Mouse (Mus musculus) neural tube, embryonic 14.5 days (tissue): ENCODE measurements at regions not wholly inside any gene's neighbourhood (a gene's known extent, or its start where the extent isn't known, plus 50 kb on each side); places are given as distances from the start of the nearest gene placed in this dataset.

Source experiments
- ATAC-seq: fragments of 200-750 bp; cut with Nextera tagmentation; 2 replicates; pipeline ENCODE4 v1.8.0; 2017; ENCODE audit warnings: low read depth, mild to moderate bottlenecking, moderate TSS enrichment, moderate library complexity
- H3K27ac ChIP-seq: fragments of 300-500 bp; sonication (generic); 2 replicates; pipeline ENCODE4 v1.5.1; 2014; ENCODE audit warnings: low read depth, mild to moderate bottlenecking, control low read depth, low read length, moderate library complexity, mixed read lengths
- H3K27me3 ChIP-seq: fragments of 300-500 bp; sonication (generic); 2 replicates; pipeline ENCODE4 v1.6.1; 2014; ENCODE audit warnings: low read length; ENCODE audit not compliant: control insufficient read depth, insufficient read depth
- H3K36me3 ChIP-seq: fragments of 300-500 bp; sonication (generic); 2 replicates; pipeline ENCODE4 v1.6.1; 2014; ENCODE audit warnings: low read length, mixed read lengths; ENCODE audit not compliant: control insufficient read depth, insufficient read depth
- H3K4me1 ChIP-seq: fragments of 300-500 bp; sonication (generic); 2 replicates; pipeline ENCODE4 v1.6.1; 2014; ENCODE audit warnings: low read length; ENCODE audit not compliant: control insufficient read depth, insufficient read depth
- H3K4me2 ChIP-seq: fragments of 300-500 bp; sonication (generic); 2 replicates; pipeline ENCODE4 v1.6.1; 2014; ENCODE audit warnings: mild to moderate bottlenecking, low read depth, low read length, control low read depth
- H3K4me3 ChIP-seq: fragments of 300-500 bp; sonication (generic); 2 replicates; pipeline ENCODE4 v1.5.1; 2014; ENCODE audit warnings: low read depth, low read length, control low read depth, mixed read lengths
- H3K9ac ChIP-seq: fragments of 300-500 bp; sonication (generic); replicated peaks from 2 replicates; pipeline ENCODE4 v1.6.1; 2014; ENCODE audit warnings: low read depth, mild to moderate bottlenecking, control low read depth, low read length, mixed read lengths
- H3K9me3 ChIP-seq: fragments of 300-500 bp; sonication (generic); 2 replicates; pipeline ENCODE4 v1.6.1; 2016; ENCODE audit warnings: low read length; ENCODE audit not compliant: control insufficient read depth
- WGBS: fragments of 180-500 bp; shearing (Covaris S2); extraction: QIAGEN DNeasy Blood & Tissue Kit; methylation state at CpG from one replicate; pipeline ENCODE4 v1.1.7; 2014; 5-methylcytosine and 5-hydroxymethylcytosine counted together

GRCm38 (mm10) chr16:76220466-76220865 is 153.2 kb downstream of the Nrip1 start:
- Histone ChIP-seq H3K4me3 (no peak overlapping the region), H3K9me3 (no peaks in the 10 kb centered on the region), H3K27me3 (no peaks in the 10 kb centered on the region), H3K27ac (no peak overlapping the region), H3K4me2 (no peak overlapping the region), H3K4me1 (no peaks in the 10 kb centered on the region), H3K9ac (no peak overlapping the region), H3K36me3 (no peaks in the 10 kb centered on the region)
- no peak for ATAC-seq
- WGBS, result 86% methylated on average over 3 of the region's 3 CpGs

- Histone ChIP-seq H3K9me3 (no peaks in the 10 kb centered on the region), H3K4me1 (no peaks in the 10 kb centered on the region), H3K27me3 (no peaks in the 10 kb centered on the region), H3K36me3 (no peaks in the 10 kb centered on the region), H3K27ac (no peak overlapping the region), H3K4me3 (no peak overlapping the region), H3K4me2 (no peak overlapping the region), H3K9ac (no peak overlapping the region)
- no peak for ATAC-seq
Observed at GRCm38 (mm10) chr16:76219233-76219632, 154.4 kb downstream of the Nrip1 start.

GRCm38 (mm10) chr16:76218310-76219170 is 155.1 kb downstream of the Nrip1 start:
- no peak for ATAC-seq

GRCm38 (mm10) chr16:76216184-76216583 is 157.4 kb downstream of the Nrip1 start:
- H3K4me1 ChIP-seq, result no peaks in the 10 kb centered on the region
- ATAC-seq, result no peak
- H3K9ac ChIP-seq, result no peak overlapping the region
- H3K27ac ChIP-seq, result no peak overlapping the region
- H3K27me3 ChIP-seq, result no peaks in the 10 kb centered on the region
- WGBS, result 63% methylated on average over 8 of the region's 9 CpGs
- no peaks in the 10 kb centered on the region for H3K9me3 ChIP-seq
- H3K36me3 ChIP-seq, result no peaks in the 10 kb centered on the region
- no peak overlapping the region for H3K4me3 ChIP-seq
- H3K4me2 ChIP-seq, result no peak overlapping the region

More at GRCm38 (mm10) chr16:76218310-76219170, 155.1 kb downstream of the Nrip1 start:
- 94% methylated on average over 11 of the region's 11 CpGs for WGBS
- no peaks in the 10 kb centered on the region for H3K9me3 ChIP-seq
- H3K36me3 ChIP-seq, result no peaks in the 10 kb centered on the region
- no peaks in the 10 kb centered on the region for H3K27me3 ChIP-seq
- no peak overlapping the region for H3K4me2 ChIP-seq
- no peaks in the 10 kb centered on the region for H3K4me1 ChIP-seq
- no peak overlapping the region for H3K27ac ChIP-seq
- H3K9ac ChIP-seq, result no peak overlapping the region
- no peak overlapping the region for H3K4me3 ChIP-seq

GRCm38 (mm10) chr16:76215558-76215957 is 158.1 kb downstream of the Nrip1 start:
- no peak overlapping the region for H3K27ac ChIP-seq
- no peak overlapping the region for H3K9ac ChIP-seq
- ATAC-seq, result no peak
- H3K4me3 ChIP-seq, result no peak overlapping the region
- no peaks in the 10 kb centered on the region for H3K9me3 ChIP-seq
- H3K4me2 ChIP-seq, result no peak overlapping the region
- WGBS, result 84% methylated on average over 5 of the region's 5 CpGs
- H3K4me1 ChIP-seq, result no peaks in the 10 kb centered on the region
- H3K36me3 ChIP-seq, result no peaks in the 10 kb centered on the region
- H3K27me3 ChIP-seq, result no peaks in the 10 kb centered on the region

GRCm38 (mm10) chr16:76201773-76202571 is 171.7 kb downstream of the Nrip1 start:
- Histone ChIP-seq H3K4me3 (no peak overlapping the region), H3K4me2 (no peak overlapping the region), H3K27me3 (no peaks in the 10 kb centered on the region), H3K4me1 (no peaks in the 10 kb centered on the region), H3K36me3 (no peaks in the 10 kb centered on the region), H3K27ac (no peak overlapping the region), H3K9me3 (no peaks in the 10 kb centered on the region), H3K9ac (no peak overlapping the region)
- no peak for ATAC-seq
- WGBS, result 63% methylated on average over 11 of the region's 11 CpGs

- Histone ChIP-seq H3K27ac (no peak overlapping the region), H3K36me3 (no peaks in the 10 kb centered on the region), H3K4me2 (no peak overlapping the region), H3K27me3 (no peaks in the 10 kb centered on the region), H3K4me1 (no peaks in the 10 kb centered on the region), H3K9me3 (no peaks in the 10 kb centered on the region), H3K4me3 (no peak overlapping the region), H3K9ac (no peak overlapping the region)
- 80% methylated on average over 9 of the region's 9 CpGs for WGBS
- ATAC-seq, result no peak
Observed at GRCm38 (mm10) chr16:76200801-76201728, 172.6 kb downstream of the Nrip1 start.

GRCm38 (mm10) chr16:76200268-76200667 is 173.4 kb downstream of the Nrip1 start:
- no peaks in the 10 kb centered on the region for H3K9me3 ChIP-seq
- H3K27ac ChIP-seq, result no peak overlapping the region
- H3K36me3 ChIP-seq, result no peaks in the 10 kb centered on the region
- 88% methylated on average over 3 of the region's 3 CpGs for WGBS
- H3K4me2 ChIP-seq, result no peak overlapping the region
- no peak overlapping the region for H3K4me3 ChIP-seq
- no peaks in the 10 kb centered on the region for H3K27me3 ChIP-seq
- H3K9ac ChIP-seq, result no peak overlapping the region
- H3K4me1 ChIP-seq, result no peaks in the 10 kb centered on the region
- ATAC-seq, result no peak
